Mouse (Mus musculus): ENCODE data around the gene Tmsb4x. TPM values are rescaled to one million over a fixed set of nuclear protein-coding genes. Genes with fewer than 3 reads are reported as not detected.

Tmsb4x gene
- polyA plus RNA-seq, 1 experiment from 2014 or later = 5,994 TPM

DNA sequence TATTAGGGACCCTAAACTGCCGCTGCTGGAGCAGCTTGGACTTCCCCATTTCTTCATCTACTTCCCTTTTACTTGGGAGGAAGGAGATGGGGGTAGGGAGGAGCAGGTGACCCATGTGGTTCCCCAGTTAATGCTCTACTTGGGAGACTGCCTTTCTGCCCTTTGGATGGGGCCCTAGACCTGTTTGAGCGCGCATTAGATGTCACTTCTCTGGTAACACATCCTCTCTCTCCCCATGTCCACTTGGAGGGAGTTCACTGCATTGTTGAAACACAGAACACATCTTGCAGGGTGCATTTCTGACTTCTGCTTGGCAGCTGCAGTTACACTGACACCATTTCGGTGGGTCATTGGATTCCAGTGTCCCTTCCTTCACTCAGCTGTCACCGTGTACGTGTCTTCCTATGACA, 1.2 kb upstream of the Tmsb4x start:
- peak overlapping the region; percentile 52; the same call in 1 of the 2 replicates for H3K4me2 ChIP-seq
- peaks cover 32% of the 10 kb centered on the region for H3K27me3 ChIP-seq
- H3K36me3 ChIP-seq (replicated peaks) = no peaks in the 10 kb centered on the region
- no peak overlapping the region for H3K9ac ChIP-seq
- no peaks in the 10 kb centered on the region for H3K9me3 ChIP-seq
- H3K4me1 ChIP-seq = peaks cover 21% of the 10 kb centered on the region
- WGBS = 60% methylated on average over 6 of the region's 6 CpGs
- no peak overlapping the region for H3K27ac ChIP-seq
- ATAC-seq (ENCODE audit: low FRiP score) = no peak
- no peak overlapping the region for H3K4me3 ChIP-seq (replicated peaks)

DNA sequence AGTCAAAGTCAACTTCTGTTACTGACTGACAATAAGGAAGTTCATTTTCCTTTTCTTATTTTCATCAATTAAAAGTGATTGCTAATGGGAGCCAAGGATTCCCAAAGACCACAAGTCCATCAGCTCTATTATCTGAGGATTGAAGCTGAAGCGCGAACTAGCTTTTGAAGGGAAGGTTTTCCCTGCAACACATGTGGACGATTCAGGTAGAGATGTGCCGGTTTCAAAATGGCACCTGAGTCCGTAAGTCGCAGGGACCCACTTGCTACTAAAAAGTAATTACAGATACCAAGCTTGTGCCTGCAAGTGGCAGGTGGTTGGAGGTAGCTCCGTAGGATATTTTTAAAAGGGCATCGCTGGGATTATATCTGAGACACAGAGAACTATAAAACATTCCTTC, 713 bp upstream of the Tmsb4x start:
- 55% methylated on average over 8 of the region's 8 CpGs for WGBS
- no peak overlapping the region for H3K9ac ChIP-seq
- ATAC-seq (ENCODE audit: low FRiP score) = no peak
- no peaks in the 10 kb centered on the region for H3K36me3 ChIP-seq (replicated peaks)
- H3K9me3 ChIP-seq = no peaks in the 10 kb centered on the region
- peaks cover 21% of the 10 kb centered on the region for H3K4me1 ChIP-seq
- H3K27me3 ChIP-seq = peaks cover 32% of the 10 kb centered on the region
- H3K4me3 ChIP-seq (replicated peaks) = peak overlapping the region; percentile 57
- H3K27ac ChIP-seq = peak overlapping the region; percentile 80
- H3K4me2 ChIP-seq = peak overlapping the region; percentile 52

DNA sequence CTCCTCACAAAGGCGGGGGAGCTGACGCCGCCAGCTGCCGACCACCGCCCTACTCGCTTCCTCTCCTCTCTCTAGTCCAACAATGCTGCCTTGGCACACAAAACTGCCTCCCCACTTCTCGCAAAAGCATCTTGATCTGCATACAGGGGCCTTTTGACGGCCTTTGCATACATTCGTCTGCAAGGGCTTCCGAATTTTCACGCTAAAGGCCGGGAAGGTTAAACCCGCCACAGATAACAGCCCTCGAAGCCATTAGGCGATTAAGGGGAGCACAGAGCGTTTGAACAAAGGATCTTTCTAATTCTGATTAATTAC, 652 bp downstream of the Tmsb4x start:
- Histone ChIP-seq H3K9ac (peak overlapping the region; percentile 80), H3K4me3 (replicated peaks) (peak overlapping the region; percentile 57), H3K9me3 (no peaks in the 10 kb centered on the region), H3K27ac (peak overlapping the region; percentile 94), H3K4me2 (peak overlapping the region; percentile 56; the same call in 1 of the 2 replicates), H3K27me3 (peaks cover 35% of the 10 kb centered on the region), H3K36me3 (replicated peaks) (no peaks in the 10 kb centered on the region), H3K4me1 (peaks cover 21% of the 10 kb centered on the region)
- no peak for ATAC-seq (ENCODE audit: low FRiP score)
- WGBS = 22% methylated on average over 16 of the region's 16 CpGs

DNA sequence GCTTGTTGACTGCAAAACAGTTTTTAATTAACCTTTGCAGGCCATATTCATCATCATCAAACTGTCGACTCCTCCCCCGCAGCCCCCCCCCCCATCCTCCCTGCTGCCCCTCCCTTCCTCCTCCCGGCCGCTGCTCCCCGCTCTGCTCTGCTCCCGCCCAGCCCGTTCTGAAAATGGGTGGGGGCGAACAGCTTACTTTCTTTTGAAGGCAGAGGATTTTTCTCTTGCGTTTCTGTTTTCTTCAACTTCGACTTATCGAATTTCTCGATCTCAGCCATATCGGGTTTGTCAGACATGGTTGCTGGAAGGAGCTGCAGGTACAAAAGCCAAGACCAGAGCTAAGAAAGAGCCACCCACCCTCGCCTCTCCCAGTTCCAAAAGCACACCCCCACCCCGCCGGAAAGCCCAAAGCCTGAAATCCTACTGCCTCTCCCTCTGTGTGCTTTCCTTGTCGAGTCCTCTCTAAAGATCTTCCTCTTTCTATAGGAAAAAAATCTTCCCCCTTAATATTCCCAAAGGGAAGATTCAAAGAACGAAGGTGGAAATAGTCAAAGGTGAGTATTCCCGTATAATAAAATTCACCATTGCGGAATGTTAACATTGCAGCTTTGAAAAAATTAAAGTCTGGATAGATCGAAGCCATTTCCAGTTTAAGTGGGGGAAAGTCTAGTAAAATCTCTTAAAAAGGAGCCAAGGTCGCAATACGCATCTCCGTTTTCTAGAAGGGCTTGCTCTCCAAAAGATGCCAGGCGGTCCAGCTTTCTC, 1.2 kb downstream of the Tmsb4x start:
- Histone ChIP-seq H3K9ac (peak overlapping the region; percentile 80), H3K9me3 (no peaks in the 10 kb centered on the region), H3K36me3 (replicated peaks) (no peaks in the 10 kb centered on the region), H3K4me3 (replicated peaks) (peak overlapping the region; percentile 57), H3K27ac (peak overlapping the region; percentile 94), H3K27me3 (peaks cover 35% of the 10 kb centered on the region), H3K4me1 (peaks cover 21% of the 10 kb centered on the region), H3K4me2 (peak overlapping the region; percentile 56)
- 17% methylated on average over 25 of the region's 25 CpGs for WGBS
- no peak for ATAC-seq (ENCODE audit: low FRiP score)

DNA sequence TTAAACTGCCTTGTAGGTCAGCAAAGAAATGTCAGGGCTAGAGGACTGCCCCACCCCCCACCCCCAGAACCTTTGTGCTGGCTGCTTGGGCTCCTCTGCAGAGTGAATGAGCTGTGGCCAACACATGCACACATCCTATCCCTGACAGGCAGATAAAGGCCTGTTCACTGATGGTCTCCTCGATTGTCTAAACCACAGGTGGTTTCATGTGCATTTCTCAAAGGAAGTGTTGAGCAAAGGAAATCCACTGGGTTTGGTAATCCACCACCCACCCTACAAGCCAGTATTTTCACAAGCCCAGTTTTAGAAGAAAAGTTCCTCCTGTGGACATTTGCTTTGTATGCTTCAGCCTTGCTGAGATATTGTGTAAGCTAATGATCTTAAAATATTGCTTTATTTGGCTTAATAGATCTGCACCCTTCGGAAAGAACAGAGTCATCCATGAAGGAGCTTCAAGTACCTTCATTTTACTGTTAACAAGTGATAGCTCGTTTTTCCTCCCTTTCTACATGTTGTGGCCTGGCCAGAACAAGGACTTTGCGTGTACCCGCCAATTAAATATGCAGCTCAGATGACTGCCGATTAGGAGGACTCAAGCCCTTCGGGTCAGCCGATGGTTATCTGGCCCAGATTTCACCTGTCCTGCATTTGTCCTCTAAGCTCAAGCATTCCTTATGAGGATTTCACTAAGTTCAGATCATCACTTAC, 3.1 kb downstream of the Tmsb4x start:
- no peak overlapping the region for H3K9ac ChIP-seq
- H3K9me3 ChIP-seq = no peaks in the 10 kb centered on the region
- 0 out of 2 replicates have a peak overlapping the region, but pooled peaks have one; percentile 42 for H3K27ac ChIP-seq
- H3K27me3 ChIP-seq = peaks cover 45% of the 10 kb centered on the region
- no peaks in the 10 kb centered on the region for H3K36me3 ChIP-seq (replicated peaks)
- H3K4me3 ChIP-seq (replicated peaks) = no peak overlapping the region
- peak overlapping the region; percentile 56; the same call in 1 of the 2 replicates for H3K4me2 ChIP-seq
- no peak for ATAC-seq (ENCODE audit: low FRiP score)
- H3K4me1 ChIP-seq = peaks cover 12% of the 10 kb centered on the region
- WGBS = 50% methylated on average over 8 of the region's 8 CpGs

DNA sequence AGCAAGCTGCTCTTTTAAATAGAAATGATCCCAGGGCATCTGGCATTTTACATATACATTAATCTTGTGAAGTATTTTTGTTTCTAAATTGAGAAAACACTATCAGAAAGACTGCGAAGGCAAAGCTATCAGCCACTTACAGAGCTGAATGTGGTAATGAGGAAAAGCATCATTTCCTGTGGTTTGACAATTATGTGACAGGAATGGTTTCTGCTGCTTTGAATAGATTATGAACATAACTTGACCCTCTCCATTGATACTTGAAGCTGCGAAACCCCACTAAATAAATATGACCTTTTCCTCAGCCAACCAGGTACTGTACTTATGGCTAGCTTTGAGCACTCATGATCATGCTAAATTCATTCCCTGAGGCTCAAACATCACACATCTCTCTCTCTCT, 7.8 kb downstream of the Tmsb4x start:
- Histone ChIP-seq H3K4me3 (replicated peaks) (no peak overlapping the region), H3K36me3 (replicated peaks) (no peaks in the 10 kb centered on the region), H3K4me2 (no peak overlapping the region), H3K4me1 (0 out of 2 replicates have a peak, but pooled peaks cover 2% of the 10 kb centered on the region), H3K27me3 (peaks cover 40% of the 10 kb centered on the region), H3K27ac (no peak overlapping the region), H3K9me3 (no peaks in the 10 kb centered on the region), H3K9ac (no peak overlapping the region)
- 84% methylated on average over 2 of the region's 2 CpGs for WGBS
- no peak for ATAC-seq (ENCODE audit: low FRiP score)

DNA sequence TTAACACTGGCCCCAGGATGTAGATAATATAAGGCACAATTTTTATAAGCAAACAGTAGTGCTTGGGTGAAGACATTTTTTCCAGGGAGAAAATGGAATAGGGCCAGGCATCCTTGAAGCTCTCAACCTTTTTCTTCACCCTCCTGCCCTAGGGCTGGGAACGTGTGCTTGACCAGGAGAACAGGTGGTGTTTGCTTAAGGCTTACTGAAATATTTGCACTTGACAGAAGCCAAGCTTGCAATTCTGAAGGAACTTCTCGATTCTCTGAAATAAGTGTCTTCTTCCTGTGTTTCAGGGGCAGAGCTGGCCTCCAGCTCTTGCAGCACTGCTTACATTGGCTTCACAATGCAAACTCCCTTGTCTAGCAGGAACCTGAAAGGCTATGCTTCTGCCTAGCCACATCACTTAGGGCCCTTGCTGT, 13.9 kb downstream of the Tmsb4x start:
- Histone ChIP-seq H3K36me3 (replicated peaks) (no peaks in the 10 kb centered on the region), H3K4me3 (replicated peaks) (no peak overlapping the region), H3K4me2 (no peak overlapping the region), H3K9me3 (no peaks in the 10 kb centered on the region), H3K27me3 (peaks cover 37% of the 10 kb centered on the region), H3K9ac (no peak overlapping the region), H3K27ac (no peak overlapping the region), H3K4me1 (no peaks in the 10 kb centered on the region)
- ATAC-seq (ENCODE audit: low FRiP score) = no peak
- WGBS = 91% methylated on average over 2 of the region's 2 CpGs

DNA sequence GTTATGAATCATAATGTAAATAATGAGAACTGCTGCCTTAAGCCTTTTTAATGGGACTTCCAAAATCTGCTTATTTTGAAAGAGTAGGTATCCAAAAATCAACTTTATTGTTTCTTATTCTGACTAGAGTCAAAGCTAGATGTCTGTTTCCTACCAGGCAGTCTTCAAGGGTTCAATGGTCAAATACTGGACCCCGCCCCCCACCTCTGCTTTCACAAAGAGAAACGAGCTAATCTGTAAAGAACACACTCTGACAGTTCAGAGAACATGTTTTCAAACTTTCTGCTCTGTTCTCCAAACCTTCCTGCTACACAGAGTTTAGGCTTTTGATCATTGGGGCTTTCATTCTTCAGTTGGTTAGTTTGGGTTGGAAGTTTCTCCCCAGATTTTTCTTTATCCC, 22.8 kb downstream of the Tmsb4x start:
- H3K27ac ChIP-seq = no peak overlapping the region
- H3K9ac ChIP-seq = no peak overlapping the region
- H3K9me3 ChIP-seq = no peaks in the 10 kb centered on the region
- no peaks in the 10 kb centered on the region for H3K36me3 ChIP-seq (replicated peaks)
- H3K4me1 ChIP-seq = no peaks in the 10 kb centered on the region; the same call in 1 of the 2 replicates
- H3K4me3 ChIP-seq (replicated peaks) = no peak overlapping the region
- WGBS = 55% methylated on average over 2 of the region's 2 CpGs
- H3K27me3 ChIP-seq = peaks cover 14% of the 10 kb centered on the region
- H3K4me2 ChIP-seq = no peak overlapping the region
- no peak for ATAC-seq (ENCODE audit: low FRiP score)

DNA sequence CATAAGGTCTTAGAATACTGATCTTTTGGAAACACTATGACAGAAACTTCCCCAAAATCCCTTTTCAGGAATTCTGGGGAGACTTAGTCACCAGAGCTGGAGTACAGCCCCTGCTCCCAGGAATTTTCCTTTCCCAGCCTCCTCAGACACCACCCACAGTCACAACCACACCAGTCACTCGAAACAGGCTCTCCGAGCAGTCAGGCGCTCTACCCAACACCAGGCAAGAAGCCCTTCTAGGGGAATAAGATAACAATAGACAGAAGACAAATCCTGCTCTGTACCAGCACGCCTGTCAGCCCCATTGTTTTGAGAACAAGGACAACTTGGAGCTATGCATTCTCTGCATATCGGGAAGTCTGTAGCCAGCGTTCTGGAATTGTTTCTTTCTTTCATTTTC, 25.6 kb downstream of the Tmsb4x start:
- Histone ChIP-seq H3K9ac (no peak overlapping the region), H3K27me3 (peaks cover 18% of the 10 kb centered on the region), H3K36me3 (replicated peaks) (no peaks in the 10 kb centered on the region), H3K27ac (no peak overlapping the region), H3K9me3 (no peaks in the 10 kb centered on the region), H3K4me3 (replicated peaks) (no peak overlapping the region), H3K4me2 (no peak overlapping the region), H3K4me1 (no peaks in the 10 kb centered on the region; the same call in 1 of the 2 replicates)
- WGBS = 48% methylated on average over 6 of the region's 6 CpGs
- no peak for ATAC-seq (ENCODE audit: low FRiP score)

DNA sequence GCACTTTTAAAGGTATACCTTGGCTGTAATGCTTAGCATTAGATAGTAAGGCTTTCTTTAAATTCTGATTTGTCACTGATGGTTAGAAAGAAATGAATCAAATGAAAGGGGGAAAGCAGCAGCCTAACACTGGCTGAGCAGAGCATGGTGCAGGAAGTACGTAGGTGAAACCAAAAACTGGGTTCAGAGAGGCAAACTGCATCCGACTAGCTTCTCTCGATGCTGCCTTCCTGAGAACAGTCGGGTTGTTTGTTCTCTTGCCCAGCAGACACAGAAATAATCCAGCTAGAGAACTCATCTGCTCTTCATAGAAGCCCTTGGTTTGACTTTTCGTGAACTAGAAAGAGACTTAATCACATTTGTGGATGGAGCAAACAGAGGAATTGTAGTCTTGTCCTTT, 26.7 kb downstream of the Tmsb4x start:
- no peak for ATAC-seq (ENCODE audit: low FRiP score)
- no peak overlapping the region for H3K4me2 ChIP-seq
- H3K9ac ChIP-seq = no peak overlapping the region
- peaks cover 25% of the 10 kb centered on the region for H3K27me3 ChIP-seq
- no peak overlapping the region for H3K27ac ChIP-seq
- H3K4me1 ChIP-seq = no peaks in the 10 kb centered on the region; the same call in 1 of the 2 replicates
- no peaks in the 10 kb centered on the region for H3K9me3 ChIP-seq
- no peaks in the 10 kb centered on the region for H3K36me3 ChIP-seq (replicated peaks)
- no peak overlapping the region for H3K4me3 ChIP-seq (replicated peaks)
- 89% methylated on average over 5 of the region's 5 CpGs for WGBS

DNA sequence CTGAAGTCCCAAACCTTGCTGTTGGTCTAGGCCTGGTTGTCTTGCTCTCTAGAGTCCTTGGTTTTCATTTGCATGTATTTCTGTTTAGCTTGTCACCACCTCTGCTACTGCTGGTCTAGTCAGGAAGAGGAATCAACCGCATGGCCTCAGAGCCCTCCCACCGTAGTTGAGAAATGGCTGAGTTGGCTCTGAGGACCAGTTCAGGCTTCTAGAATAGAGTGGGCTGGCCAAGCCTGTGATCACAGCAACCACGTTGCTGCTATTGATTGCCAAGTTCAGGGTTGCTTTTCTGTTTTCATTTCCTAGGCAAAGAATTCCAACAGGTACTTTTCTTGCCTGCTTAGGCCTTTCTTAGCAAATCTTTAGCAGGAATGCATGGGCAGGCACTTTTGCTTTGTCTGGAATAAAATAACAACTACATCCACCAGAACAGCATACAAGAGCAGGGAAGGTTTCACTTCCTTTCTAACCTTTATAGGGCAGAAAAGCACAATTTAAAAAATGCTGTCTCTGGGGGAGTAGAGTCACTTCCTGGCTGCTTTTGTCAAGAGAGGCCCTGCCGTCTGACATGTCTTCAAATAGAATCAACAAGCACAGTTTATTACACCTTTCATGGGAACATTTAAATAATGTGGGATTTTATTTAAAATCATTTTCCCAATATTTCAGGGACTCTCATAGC, 29.0 kb downstream of the Tmsb4x start:
- WGBS = 80% methylated on average over 4 of the region's 4 CpGs

DNA sequence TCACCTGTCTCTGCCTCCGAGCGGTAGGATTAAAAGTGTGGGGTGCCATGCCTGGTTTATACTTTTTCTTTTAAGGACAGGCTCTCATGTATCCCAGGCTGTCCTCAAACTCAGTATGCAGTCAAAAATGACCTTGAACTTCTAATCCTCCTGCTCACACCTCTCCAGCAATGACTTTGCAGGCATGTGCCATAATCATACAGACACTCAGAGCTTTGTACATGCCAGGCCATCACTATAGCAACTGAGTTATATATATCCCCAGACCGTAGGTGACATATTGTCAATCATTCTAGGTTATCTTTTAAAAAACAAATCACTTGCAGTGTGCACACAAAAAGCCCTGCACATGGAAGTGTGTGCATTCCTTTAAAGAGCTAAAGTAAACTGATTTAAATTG, 29.6 kb downstream of the Tmsb4x start:
- H3K27me3 ChIP-seq = peaks cover 35% of the 10 kb centered on the region
- H3K4me2 ChIP-seq = no peak overlapping the region
- H3K9me3 ChIP-seq = no peaks in the 10 kb centered on the region
- WGBS = 93% methylated on average over 3 of the region's 3 CpGs
- no peaks in the 10 kb centered on the region for H3K36me3 ChIP-seq (replicated peaks)
- no peak for ATAC-seq (ENCODE audit: low FRiP score)
- no peak overlapping the region for H3K4me3 ChIP-seq (replicated peaks)
- H3K27ac ChIP-seq = no peak overlapping the region
- H3K4me1 ChIP-seq = no peaks in the 10 kb centered on the region; the same call in 1 of the 2 replicates
- H3K9ac ChIP-seq = no peak overlapping the region

More for the DNA sequence above, 29.0 kb downstream of the Tmsb4x start:
- H3K36me3 ChIP-seq (replicated peaks) = no peaks in the 10 kb centered on the region
- H3K4me3 ChIP-seq (replicated peaks) = no peak overlapping the region
- peaks cover 29% of the 10 kb centered on the region for H3K27me3 ChIP-seq
- no peaks in the 10 kb centered on the region for H3K9me3 ChIP-seq
- no peak overlapping the region for H3K4me2 ChIP-seq
- no peak overlapping the region for H3K27ac ChIP-seq
- ATAC-seq (ENCODE audit: low FRiP score) = no peak
- no peaks in the 10 kb centered on the region; the same call in 1 of the 2 replicates for H3K4me1 ChIP-seq
- H3K9ac ChIP-seq = no peak overlapping the region
